Mouse (Mus musculus) ZHBTc4 (cell line): ENCODE measurements at regions not wholly inside any gene's neighbourhood (a gene's known extent, or its start where the extent isn't known, plus 50 kb on each side); places are given as distances from the start of the nearest gene placed in this dataset.

Experiments
- DNase-seq: peaks from one replicate; pipeline ENCODE4 v3.0.0-alpha.2; 2011; ENCODE audit warnings: low read depth, low spot score

GRCm38 (mm10) chr8:15840632-15841252 lies 794.9 kb upstream of the BB014433 start:
- DNase-seq = peak; percentile 87

DNA sequence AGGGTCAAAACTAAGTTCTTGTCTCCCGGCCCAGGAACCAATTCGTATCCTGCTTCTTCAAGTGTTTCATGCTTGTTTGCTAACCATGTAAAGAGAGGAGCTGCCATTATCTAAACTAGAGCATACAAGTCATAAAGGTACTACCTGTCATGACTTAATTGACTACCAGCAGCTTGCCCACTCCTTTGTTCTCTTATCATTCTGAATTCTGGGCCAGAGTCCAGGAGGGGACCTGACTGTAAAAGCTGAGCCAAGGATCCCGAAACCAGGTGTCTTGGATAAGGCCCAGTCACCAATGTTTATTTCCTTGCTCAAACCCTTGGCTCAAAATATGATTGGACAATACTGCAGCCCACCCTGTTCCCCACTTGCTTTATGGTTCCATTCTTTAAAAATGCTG lies 786.9 kb upstream of the BB014433 start:
- no peak for DNase-seq

DNA sequence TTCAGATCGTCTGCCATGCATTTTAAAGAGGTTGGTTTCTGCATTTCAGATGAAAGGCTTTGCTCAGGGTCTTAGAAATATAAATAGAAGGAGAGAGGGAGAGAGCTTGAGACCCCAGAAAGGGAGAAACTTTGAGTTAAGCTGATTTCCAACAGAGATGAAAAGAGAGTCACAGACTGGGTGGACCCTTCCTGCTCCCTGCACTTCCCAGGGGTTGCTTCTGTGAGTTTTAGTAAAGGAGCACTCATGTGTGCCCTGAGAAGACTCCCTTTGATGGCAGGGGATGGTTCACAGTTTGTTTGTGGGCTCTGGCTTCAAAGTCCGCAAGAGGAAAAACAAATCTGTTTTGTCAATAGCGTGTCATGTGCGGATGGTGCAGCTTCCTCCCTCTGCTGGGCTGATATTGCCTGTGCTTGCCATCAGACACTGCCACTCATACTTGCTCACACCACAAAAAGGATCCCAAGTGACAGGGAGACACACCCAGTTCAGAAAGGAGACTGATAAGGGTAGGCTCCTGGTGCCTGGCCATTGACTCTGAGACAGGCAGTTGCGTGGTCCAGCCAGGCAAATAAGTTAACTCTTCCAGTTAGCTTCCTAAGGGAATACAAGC lies 775.8 kb upstream of the BB014433 start:
- no peak for DNase-seq

- peak; percentile 40 for DNase-seq
Measured at GRCm38 (mm10) chr8:15788421-15788820, 742.5 kb upstream of the BB014433 start.
